Mouse (Mus musculus): Measurements from ENCODE around the gene Cmbl.
"Not testable (repeated sequence)": the region's sequence is repeated elsewhere in the genome, so short reads cannot be mapped to it uniquely, and the experiment has no call there.

The Cmbl gene

GRCm38 (mm10) chr15:31542013-31542958 lies 22.9 kb upstream of the Cmbl start:
- DNase-seq (ENCODE audit: low spot score) = no peak

GRCm38 (mm10) chr15:31543246-31543645 lies 21.9 kb upstream of the Cmbl start:
- no peak for DNase-seq (ENCODE audit: low spot score)

GRCm38 (mm10) chr15:31545058-31545457 lies 20.1 kb upstream of the Cmbl start:
- no peak for DNase-seq (ENCODE audit: low spot score)

- no peak for DNase-seq (ENCODE audit: low spot score)
These were observed 18.9 kb upstream of the Cmbl start for GRCm38 (mm10) chr15:31546291-31546690.

GRCm38 (mm10) chr15:31547421-31547820 lies 17.8 kb upstream of the Cmbl start:
- DNase-seq (ENCODE audit: low spot score) = no peak

GRCm38 (mm10) chr15:31550381-31550780 lies 14.8 kb upstream of the Cmbl start:
- no peak for DNase-seq (ENCODE audit: low spot score)

GRCm38 (mm10) chr15:31554855-31555254 lies 10.3 kb upstream of the Cmbl start:
- no peak for DNase-seq (ENCODE audit: low spot score)

GRCm38 (mm10) chr15:31561390-31561789 lies 3.8 kb upstream of the Cmbl start:
- DNase-seq (ENCODE audit: low spot score) = no peak

GRCm38 (mm10) chr15:31561976-31562375 lies 3.2 kb upstream of the Cmbl start:
- DNase-seq (ENCODE audit: low spot score) = no peak

- no peak for DNase-seq (ENCODE audit: low spot score)
These were observed 2.3 kb upstream of the Cmbl start for GRCm38 (mm10) chr15:31562847-31563246.

- DNase-seq (ENCODE audit: low spot score) = no peak
These were observed 1.3 kb upstream of the Cmbl start for GRCm38 (mm10) chr15:31563577-31564546.

GRCm38 (mm10) chr15:31565786-31566185 lies 597 bp downstream of the Cmbl start:
- DNase-seq (ENCODE audit: low spot score) = no peak

- DNase-seq (ENCODE audit: low spot score) = no peak
These were observed 2.2 kb downstream of the Cmbl start for GRCm38 (mm10) chr15:31567431-31567830.

GRCm38 (mm10) chr15:31568581-31568996 lies 3.4 kb downstream of the Cmbl start:
- no peak for DNase-seq (ENCODE audit: low spot score)

GRCm38 (mm10) chr15:31569325-31570022 lies 4.3 kb downstream of the Cmbl start:
- no peak for DNase-seq (ENCODE audit: low spot score)

GRCm38 (mm10) chr15:31570959-31571358 lies 5.8 kb downstream of the Cmbl start:
- DNase-seq (ENCODE audit: low spot score) = no peak

- DNase-seq (ENCODE audit: low spot score) = no peak
These were observed 6.9 kb downstream of the Cmbl start for GRCm38 (mm10) chr15:31571906-31572722.

GRCm38 (mm10) chr15:31573287-31573686 lies 8.1 kb downstream of the Cmbl start:
- DNase-seq (ENCODE audit: low spot score) = no peak

GRCm38 (mm10) chr15:31573692-31574091 lies 8.5 kb downstream of the Cmbl start:
- DNase-seq (ENCODE audit: low spot score) = no peak

GRCm38 (mm10) chr15:31576076-31576475 lies 10.9 kb downstream of the Cmbl start:
- DNase-seq (ENCODE audit: low spot score) = no peak

GRCm38 (mm10) chr15:31581086-31581485 lies 15.9 kb downstream of the Cmbl start:
- not testable (repeated sequence) for DNase-seq (ENCODE audit: low spot score)

Data from spleen, adult 12 weeks (tissue).